Mouse (Mus musculus): ENCODE data around the gene Tbx15. TPM values are rescaled to one million over a fixed set of nuclear protein-coding genes. Genes with fewer than 3 reads are reported as not detected.

Tbx15 gene
- 0.07 and 3.0 TPM in 2 replicates for polyA plus RNA-seq (2012; rRNA removed)

- TF ChIP-seq CTCF (IDR thresholded peaks at IDR 0.05; ENCODE audit: insufficient read depth, low read length) (no peak), POLR2A (IDR thresholded peaks at IDR 0.05; ENCODE audit: borderline replicate concordance, extremely low read depth, low read depth, low read length) (no peak)
- 3% methylated on average over 20 of the region's 20 CpGs for WGBS
- 0 out of 2 replicates have a peak, but pooled peaks cover 2% of the 10 kb centered on the region for H3K4me1 ChIP-seq (ENCODE audit: control insufficient read depth, insufficient read depth, low read length)
- no peak for DNase-seq
- H3K4me3 ChIP-seq (replicated peaks; ENCODE audit: extremely low read depth, low read depth, low read length), result no peak within 1 kb of the TSS
These were observed at the start of gene Tbx15 for GRCm38 (mm10) chr3:99240213-99240720. Gene Tbx15 (plus strand): TSS chr3:99240381.

- Histone ChIP-seq H3K4me3 (replicated peaks; ENCODE audit: extremely low read depth, low read depth, low read length) (no peak overlapping the region), H3K4me1 (ENCODE audit: control insufficient read depth, insufficient read depth, low read length) (peaks cover 3% of the 10 kb centered on the region)
- TF ChIP-seq POLR2A (IDR thresholded peaks at IDR 0.05; ENCODE audit: borderline replicate concordance, extremely low read depth, low read depth, low read length) (no peak), CTCF (IDR thresholded peaks at IDR 0.05; ENCODE audit: insufficient read depth, low read length) (no peak)
- WGBS, result 57% methylated on average over 4 of the region's 4 CpGs
- no peak for DNase-seq
These were observed 46.6 kb upstream of the Tbx15 start for GRCm38 (mm10) chr3:99193576-99193975.

GRCm38 (mm10) chr3:99203331-99203730 is 36.9 kb upstream of the Tbx15 start:
- Histone ChIP-seq H3K4me1 (ENCODE audit: control insufficient read depth, insufficient read depth, low read length) (no peaks in the 10 kb centered on the region), H3K4me3 (replicated peaks; ENCODE audit: extremely low read depth, low read depth, low read length) (no peak overlapping the region)
- TF ChIP-seq POLR2A (IDR thresholded peaks at IDR 0.05; ENCODE audit: borderline replicate concordance, extremely low read depth, low read depth, low read length) (no peak), CTCF (IDR thresholded peaks at IDR 0.05; ENCODE audit: insufficient read depth, low read length) (no peak)
- DNase-seq, result no peak

- 37% methylated on average over 1 of the region's 1 CpGs for whole genome bisulfite sequencing
- no peak overlapping the region for H3K4me3 ChIP-seq (replicated peaks; ENCODE audit: extremely low read depth, low read depth, low read length)
- TF ChIP-seq POLR2A (IDR thresholded peaks at IDR 0.05; ENCODE audit: borderline replicate concordance, extremely low read depth, low read depth, low read length) (no peak), CTCF (IDR thresholded peaks at IDR 0.05; ENCODE audit: insufficient read depth, low read length) (no peak)
- no peaks in the 10 kb centered on the region for H3K4me1 ChIP-seq (ENCODE audit: control insufficient read depth, insufficient read depth, low read length)
- DNase-seq, result no peak
These were observed 31.8 kb upstream of the Tbx15 start for GRCm38 (mm10) chr3:99208416-99208815.

GRCm38 (mm10) chr3:99211105-99211698 is 29.0 kb upstream of the Tbx15 start:
- no peaks in the 10 kb centered on the region for H3K4me1 ChIP-seq (ENCODE audit: control insufficient read depth, insufficient read depth, low read length)

GRCm38 (mm10) chr3:99227807-99228206 is 12.4 kb upstream of the Tbx15 start:
- Histone ChIP-seq H3K4me1 (ENCODE audit: control insufficient read depth, insufficient read depth, low read length) (no peaks in the 10 kb centered on the region), H3K4me3 (replicated peaks; ENCODE audit: extremely low read depth, low read depth, low read length) (no peak overlapping the region)
- 78% methylated on average over 2 of the region's 2 CpGs for WGBS
- no peak for DNase-seq
- no peak for TF ChIP-seq CTCF (IDR thresholded peaks at IDR 0.05; ENCODE audit: insufficient read depth, low read length)
- no peak for TF ChIP-seq POLR2A (IDR thresholded peaks at IDR 0.05; ENCODE audit: borderline replicate concordance, extremely low read depth, low read depth, low read length)

More at GRCm38 (mm10) chr3:99211105-99211698, 29.0 kb upstream of the Tbx15 start:
- H3K4me3 ChIP-seq (replicated peaks; ENCODE audit: extremely low read depth, low read depth, low read length), result no peak overlapping the region
- no peak for TF ChIP-seq POLR2A (IDR thresholded peaks at IDR 0.05; ENCODE audit: borderline replicate concordance, extremely low read depth, low read depth, low read length)
- TF ChIP-seq CTCF (IDR thresholded peaks at IDR 0.05; ENCODE audit: insufficient read depth, low read length), result no peak
- WGBS, result 62% methylated on average over 14 of the region's 14 CpGs
- DNase-seq, result no peak

- Histone ChIP-seq H3K4me1 (ENCODE audit: control insufficient read depth, insufficient read depth, low read length) (no peaks in the 10 kb centered on the region), H3K4me3 (replicated peaks; ENCODE audit: extremely low read depth, low read depth, low read length) (no peak overlapping the region)
- TF ChIP-seq POLR2A (IDR thresholded peaks at IDR 0.05; ENCODE audit: borderline replicate concordance, extremely low read depth, low read depth, low read length) (no peak), CTCF (IDR thresholded peaks at IDR 0.05; ENCODE audit: insufficient read depth, low read length) (no peak)
- DNase-seq, result peak; percentile 55
- WGBS, result 8% methylated on average over 20 of the region's 20 CpGs
These were observed 6.5 kb upstream of the Tbx15 start for GRCm38 (mm10) chr3:99233393-99234318.

GRCm38 (mm10) chr3:99234319-99234869 is 5.8 kb upstream of the Tbx15 start:
- H3K4me3 ChIP-seq (replicated peaks; ENCODE audit: extremely low read depth, low read depth, low read length), result no peak overlapping the region

GRCm38 (mm10) chr3:99235116-99235803 is 4.9 kb upstream of the Tbx15 start:
- 8% methylated on average over 23 of the region's 23 CpGs for WGBS
- DNase-seq, result no peak
- H3K4me3 ChIP-seq (replicated peaks; ENCODE audit: extremely low read depth, low read depth, low read length), result no peak overlapping the region
- no peak for TF ChIP-seq CTCF (IDR thresholded peaks at IDR 0.05; ENCODE audit: insufficient read depth, low read length)
- TF ChIP-seq POLR2A (IDR thresholded peaks at IDR 0.05; ENCODE audit: borderline replicate concordance, extremely low read depth, low read depth, low read length), result no peak
- H3K4me1 ChIP-seq (ENCODE audit: control insufficient read depth, insufficient read depth, low read length), result no peaks in the 10 kb centered on the region

More at GRCm38 (mm10) chr3:99234319-99234869, 5.8 kb upstream of the Tbx15 start:
- WGBS, result 9% methylated on average over 17 of the region's 17 CpGs
- DNase-seq, result no peak
- no peaks in the 10 kb centered on the region for H3K4me1 ChIP-seq (ENCODE audit: control insufficient read depth, insufficient read depth, low read length)
- TF ChIP-seq CTCF (IDR thresholded peaks at IDR 0.05; ENCODE audit: insufficient read depth, low read length) (no peak), POLR2A (IDR thresholded peaks at IDR 0.05; ENCODE audit: borderline replicate concordance, extremely low read depth, low read depth, low read length) (no peak)

All from lung, adult 2 months (tissue).